Mouse (Mus musculus): ENCODE measurements at regions not wholly inside any gene's neighbourhood (a gene's known extent, or its start where the extent isn't known, plus 50 kb on each side); places are given as distances from the start of the nearest gene placed in this dataset.

- no peaks in the 10 kb centered on the region for H3K27me3 ChIP-seq (replicated peaks)
- no peaks in the 10 kb centered on the region for H3K9me3 ChIP-seq
- H3K4me1 ChIP-seq: no peaks in the 10 kb centered on the region
- no peak overlapping the region for H3K4me2 ChIP-seq
- WGBS: 47% methylated on average over 4 of the region's 4 CpGs
- no peak overlapping the region for H3K9ac ChIP-seq
- H3K36me3 ChIP-seq: no peaks in the 10 kb centered on the region
- H3K27ac ChIP-seq: no peak overlapping the region
- no peak for ATAC-seq (ENCODE audit: insufficient read depth, low FRiP score, low read depth)
- H3K4me3 ChIP-seq (replicated peaks): no peak overlapping the region
These were observed 229.8 kb upstream of the Dynlrb2 start for GRCm38 (mm10) chr8:116275014-116275413.

GRCm38 (mm10) chr8:116271238-116271637, 233.5 kb upstream of the Dynlrb2 start:
- Histone ChIP-seq H3K4me3 (replicated peaks) (no peak overlapping the region), H3K4me2 (no peak overlapping the region), H3K9me3 (no peaks in the 10 kb centered on the region), H3K9ac (no peak overlapping the region), H3K27ac (no peak overlapping the region), H3K36me3 (no peaks in the 10 kb centered on the region), H3K4me1 (no peaks in the 10 kb centered on the region), H3K27me3 (replicated peaks) (no peaks in the 10 kb centered on the region)
- 86% methylated on average over 6 of the region's 6 CpGs for WGBS
- no peak for ATAC-seq (ENCODE audit: insufficient read depth, low FRiP score, low read depth)

GRCm38 (mm10) chr8:116269393-116269792, 235.4 kb upstream of the Dynlrb2 start:
- Histone ChIP-seq H3K9me3 (no peaks in the 10 kb centered on the region), H3K4me1 (no peaks in the 10 kb centered on the region), H3K27me3 (replicated peaks) (no peaks in the 10 kb centered on the region), H3K9ac (no peak overlapping the region), H3K27ac (no peak overlapping the region), H3K4me2 (no peak overlapping the region), H3K36me3 (no peaks in the 10 kb centered on the region), H3K4me3 (replicated peaks) (no peak overlapping the region)
- no peak for ATAC-seq (ENCODE audit: insufficient read depth, low FRiP score, low read depth)

GRCm38 (mm10) chr8:116268685-116269084, 236.1 kb upstream of the Dynlrb2 start:
- H3K4me3 ChIP-seq (replicated peaks): no peak overlapping the region
- no peaks in the 10 kb centered on the region for H3K9me3 ChIP-seq
- no peaks in the 10 kb centered on the region for H3K4me1 ChIP-seq
- H3K36me3 ChIP-seq: no peaks in the 10 kb centered on the region
- no peaks in the 10 kb centered on the region for H3K27me3 ChIP-seq (replicated peaks)
- H3K9ac ChIP-seq: no peak overlapping the region
- WGBS: 86% methylated on average over 2 of the region's 2 CpGs
- ATAC-seq (ENCODE audit: insufficient read depth, low FRiP score, low read depth): no peak
- no peak overlapping the region for H3K27ac ChIP-seq
- no peak overlapping the region for H3K4me2 ChIP-seq

- no peaks in the 10 kb centered on the region for H3K9me3 ChIP-seq
- 76% methylated on average over 9 of the region's 9 CpGs for WGBS
- no peaks in the 10 kb centered on the region for H3K4me1 ChIP-seq
- ATAC-seq (ENCODE audit: insufficient read depth, low FRiP score, low read depth): no peak
- H3K27ac ChIP-seq: no peak overlapping the region
- H3K4me3 ChIP-seq (replicated peaks): no peak overlapping the region
- H3K9ac ChIP-seq: no peak overlapping the region
- no peaks in the 10 kb centered on the region for H3K36me3 ChIP-seq
- no peak overlapping the region for H3K4me2 ChIP-seq
- no peaks in the 10 kb centered on the region for H3K27me3 ChIP-seq (replicated peaks)
These were observed 236.6 kb upstream of the Dynlrb2 start for GRCm38 (mm10) chr8:116268161-116268560.

GRCm38 (mm10) chr8:116267021-116267420, 237.8 kb upstream of the Dynlrb2 start:
- Histone ChIP-seq H3K27me3 (replicated peaks) (no peaks in the 10 kb centered on the region), H3K4me3 (replicated peaks) (no peak overlapping the region), H3K36me3 (no peaks in the 10 kb centered on the region), H3K9ac (no peak overlapping the region), H3K4me2 (no peak overlapping the region), H3K9me3 (no peaks in the 10 kb centered on the region), H3K4me1 (no peaks in the 10 kb centered on the region), H3K27ac (no peak overlapping the region)
- ATAC-seq (ENCODE audit: insufficient read depth, low FRiP score, low read depth): no peak
- 83% methylated on average over 4 of the region's 4 CpGs for WGBS

GRCm38 (mm10) chr8:116265591-116265990, 239.2 kb upstream of the Dynlrb2 start:
- Histone ChIP-seq H3K4me2 (no peak overlapping the region), H3K4me1 (no peaks in the 10 kb centered on the region), H3K9me3 (no peaks in the 10 kb centered on the region), H3K27ac (no peak overlapping the region), H3K9ac (no peak overlapping the region), H3K36me3 (no peaks in the 10 kb centered on the region), H3K4me3 (replicated peaks) (no peak overlapping the region), H3K27me3 (replicated peaks) (no peaks in the 10 kb centered on the region)
- WGBS: 70% methylated on average over 3 of the region's 3 CpGs
- no peak for ATAC-seq (ENCODE audit: insufficient read depth, low FRiP score, low read depth)

GRCm38 (mm10) chr8:116264078-116264477, 240.7 kb upstream of the Dynlrb2 start:
- no peaks in the 10 kb centered on the region for H3K27me3 ChIP-seq (replicated peaks)
- H3K4me3 ChIP-seq (replicated peaks): no peak overlapping the region
- ATAC-seq (ENCODE audit: insufficient read depth, low FRiP score, low read depth): no peak; the same call in 1 of the 2 replicates
- no peak overlapping the region for H3K9ac ChIP-seq
- no peaks in the 10 kb centered on the region for H3K9me3 ChIP-seq
- no peak overlapping the region for H3K4me2 ChIP-seq
- no peaks in the 10 kb centered on the region for H3K4me1 ChIP-seq
- H3K36me3 ChIP-seq: no peaks in the 10 kb centered on the region
- 83% methylated on average over 3 of the region's 3 CpGs for WGBS
- H3K27ac ChIP-seq: no peak overlapping the region

GRCm38 (mm10) chr8:116261286-116261685, 243.5 kb upstream of the Dynlrb2 start:
- no peak overlapping the region for H3K4me2 ChIP-seq
- no peak for ATAC-seq (ENCODE audit: insufficient read depth, low FRiP score, low read depth)
- no peaks in the 10 kb centered on the region for H3K4me1 ChIP-seq
- H3K36me3 ChIP-seq: no peaks in the 10 kb centered on the region
- WGBS: 44% methylated on average over 2 of the region's 2 CpGs
- no peak overlapping the region for H3K9ac ChIP-seq
- no peaks in the 10 kb centered on the region for H3K27me3 ChIP-seq (replicated peaks)
- H3K4me3 ChIP-seq (replicated peaks): no peak overlapping the region
- no peaks in the 10 kb centered on the region for H3K9me3 ChIP-seq
- no peak overlapping the region for H3K27ac ChIP-seq

GRCm38 (mm10) chr8:116255398-116255797, 249.4 kb upstream of the Dynlrb2 start:
- no peaks in the 10 kb centered on the region for H3K36me3 ChIP-seq
- no peak overlapping the region for H3K27ac ChIP-seq
- no peak overlapping the region for H3K9ac ChIP-seq
- no peaks in the 10 kb centered on the region for H3K9me3 ChIP-seq
- no peaks in the 10 kb centered on the region for H3K27me3 ChIP-seq (replicated peaks)
- 59% methylated on average over 5 of the region's 5 CpGs for WGBS
- no peak overlapping the region for H3K4me3 ChIP-seq (replicated peaks)
- ATAC-seq (ENCODE audit: insufficient read depth, low FRiP score, low read depth): no peak
- H3K4me2 ChIP-seq: no peak overlapping the region
- 0 out of 2 replicates have a peak, but pooled peaks cover 2% of the 10 kb centered on the region for H3K4me1 ChIP-seq

GRCm38 (mm10) chr8:116252455-116253216, 252.1 kb upstream of the Dynlrb2 start:
- Histone ChIP-seq H3K27ac (no peak overlapping the region), H3K4me3 (replicated peaks) (no peak overlapping the region), H3K9me3 (no peaks in the 10 kb centered on the region), H3K9ac (no peak overlapping the region), H3K4me1 (0 out of 2 replicates have a peak, but pooled peaks cover 2% of the 10 kb centered on the region), H3K27me3 (replicated peaks) (no peaks in the 10 kb centered on the region), H3K36me3 (no peaks in the 10 kb centered on the region), H3K4me2 (no peak overlapping the region)
- 32% methylated on average over 7 of the region's 7 CpGs for WGBS
- ATAC-seq (ENCODE audit: insufficient read depth, low FRiP score, low read depth): no peak

GRCm38 (mm10) chr8:116248398-116248797, 256.4 kb upstream of the Dynlrb2 start:
- no peaks in the 10 kb centered on the region for H3K36me3 ChIP-seq
- ATAC-seq (ENCODE audit: insufficient read depth, low FRiP score, low read depth): no peak
- H3K9ac ChIP-seq: no peak overlapping the region
- H3K4me3 ChIP-seq (replicated peaks): no peak overlapping the region
- no peaks in the 10 kb centered on the region for H3K27me3 ChIP-seq (replicated peaks)
- H3K4me2 ChIP-seq: no peak overlapping the region
- H3K9me3 ChIP-seq: no peaks in the 10 kb centered on the region
- 55% methylated on average over 1 of the region's 1 CpGs for WGBS
- H3K4me1 ChIP-seq: 0 out of 2 replicates have a peak, but pooled peaks cover 2% of the 10 kb centered on the region
- H3K27ac ChIP-seq: no peak overlapping the region

GRCm38 (mm10) chr8:116243493-116243892, 261.3 kb upstream of the Dynlrb2 start:
- 55% methylated on average over 8 of the region's 8 CpGs for WGBS
- H3K9me3 ChIP-seq: no peaks in the 10 kb centered on the region
- H3K9ac ChIP-seq: no peak overlapping the region
- no peak overlapping the region for H3K4me2 ChIP-seq
- no peaks in the 10 kb centered on the region for H3K27me3 ChIP-seq (replicated peaks)
- ATAC-seq (ENCODE audit: insufficient read depth, low FRiP score, low read depth): no peak
- H3K36me3 ChIP-seq: no peaks in the 10 kb centered on the region
- no peaks in the 10 kb centered on the region for H3K4me1 ChIP-seq
- no peak overlapping the region for H3K4me3 ChIP-seq (replicated peaks)
- H3K27ac ChIP-seq: no peak overlapping the region

Data from stomach, embryonic 15.5 days (tissue).